Mouse (Mus musculus) hindbrain, embryonic 12.5 days (tissue): Measurements from ENCODE around the gene Slc7a5. TPM values are rescaled to one million over a fixed set of nuclear protein-coding genes. Genes with fewer than 3 reads are reported as not detected.

Experiments
- ATAC-seq: fragments of 200-750 bp; cut with Nextera tagmentation; 2 replicates; pipeline ENCODE4 v1.8.0; 2017; ENCODE audit warnings: moderate TSS enrichment; ENCODE audit not compliant: low FRiP score
- H3K27ac ChIP-seq: fragments of 300-500 bp; sonication (generic); 2 replicates; pipeline ENCODE4 v1.5.1; 2016; ENCODE audit warnings: mild to moderate bottlenecking
- H3K27me3 ChIP-seq: fragments of 300-500 bp; sonication (generic); 2 replicates; pipeline ENCODE4 v1.6.1; 2016; ENCODE audit warnings: mild to moderate bottlenecking
- H3K36me3 ChIP-seq: fragments of 300-500 bp; sonication (generic); 2 replicates; pipeline ENCODE4 v1.6.1; 2016; ENCODE audit warnings: mild to moderate bottlenecking
- H3K4me1 ChIP-seq: fragments of 300-500 bp; sonication (generic); 2 replicates; pipeline ENCODE4 v1.6.1; 2016
- H3K4me2 ChIP-seq: fragments of 300-500 bp; sonication (generic); replicated peaks from 2 replicates; pipeline ENCODE4 v1.6.1; 2016; ENCODE audit warnings: mild to moderate bottlenecking
- H3K4me3 ChIP-seq: fragments of 300-500 bp; sonication (generic); 2 replicates; pipeline ENCODE4 v1.5.1; 2016; ENCODE audit warnings: mild to moderate bottlenecking
- H3K9ac ChIP-seq: fragments of 300-500 bp; sonication (generic); 2 replicates; pipeline ENCODE4 v1.6.1; 2016; ENCODE audit warnings: mild to moderate bottlenecking, moderate library complexity
- H3K9me3 ChIP-seq: fragments of 300-500 bp; sonication (generic); replicated peaks from 2 replicates; pipeline ENCODE4 v1.6.1; 2016; ENCODE audit warnings: mild to moderate bottlenecking
- WGBS: fragments of 180-500 bp; shearing (Covaris S2); methylation state at CpG from one replicate; pipeline ENCODE4 v1.1.7; 2016; 5-methylcytosine and 5-hydroxymethylcytosine counted together
- polyA plus RNA-seq: library from polyadenylated mRNA; unstranded; fragments of >200 nt; fragmentation: Nextera tagmentation; extraction: Ambion mirVana; gene quantifications from 2 replicates; pipeline ENCODE4 v1.2.1, GENCODE M21; 2016

Gene Slc7a5
- polyA plus RNA-seq, result 29.4 and 33.2 TPM in 2 replicates

GRCm38 (mm10) chr8:121907587-121908248 is at the start of gene Slc7a5:
Gene Slc7a5 (minus strand): TSS chr8:121907694.
- no peaks in the 10 kb centered on the region for H3K9me3 ChIP-seq
- under 1% methylated on average over 60 of the region's 61 CpGs for WGBS
- peak within 1 kb of the TSS; percentile 98 for H3K4me2 ChIP-seq
- peak; percentile 91 for ATAC-seq
- H3K36me3 ChIP-seq, result no peaks in the 10 kb centered on the region
- H3K27me3 ChIP-seq, result peaks cover 18% of the 10 kb centered on the region
- peaks cover 21% of the 10 kb centered on the region for H3K4me1 ChIP-seq
- H3K27ac ChIP-seq, result 0 out of 2 replicates have a peak within 1 kb of the TSS, but pooled peaks have one; percentile 30
- H3K9ac ChIP-seq, result peak within 1 kb of the TSS; percentile 70
- H3K4me3 ChIP-seq, result peak within 1 kb of the TSS; percentile 69

DNA sequence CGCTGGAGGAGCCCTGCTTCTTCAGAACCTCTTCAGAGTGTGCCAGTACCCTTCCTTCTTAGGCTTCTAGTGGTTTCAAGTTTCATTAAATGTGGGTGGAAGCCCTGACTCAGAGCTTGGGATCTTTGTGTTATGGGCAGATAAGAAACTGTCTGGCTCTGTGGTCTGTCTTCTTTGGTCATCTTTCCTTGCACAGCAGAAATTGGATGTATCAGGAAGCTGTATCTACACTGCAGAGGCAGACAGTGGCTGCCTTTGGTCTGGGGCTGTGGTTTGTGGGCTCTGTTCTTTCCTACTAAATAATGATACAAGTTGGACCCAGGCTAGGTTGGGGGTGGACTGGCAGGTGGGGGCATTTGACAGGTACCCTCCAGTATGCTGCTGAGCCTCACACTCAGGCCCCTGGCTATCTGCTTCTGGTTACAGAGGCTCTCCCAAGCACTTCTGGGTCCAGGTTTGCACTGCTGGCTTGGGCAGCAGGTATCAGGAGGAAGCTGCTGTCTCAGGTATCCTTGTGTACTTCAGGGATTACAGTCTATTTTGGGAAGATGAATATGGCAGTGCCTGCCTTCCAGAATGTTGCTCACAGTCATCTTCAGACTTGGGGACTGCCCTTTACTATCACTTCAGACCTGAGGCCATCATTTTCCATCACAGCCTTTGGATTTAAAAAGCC is 48.5 kb upstream of the Slc7a5 start:
- Histone ChIP-seq H3K4me1 (peaks cover 30% of the 10 kb centered on the region), H3K27ac (no peak overlapping the region), H3K4me3 (no peak overlapping the region), H3K4me2 (no peak overlapping the region), H3K9ac (no peak overlapping the region), H3K27me3 (no peaks in the 10 kb centered on the region), H3K9me3 (no peaks in the 10 kb centered on the region), H3K36me3 (peaks cover 17% of the 10 kb centered on the region)
- ATAC-seq, result no peak
- 93% methylated on average over 1 of the region's 1 CpGs for WGBS

DNA sequence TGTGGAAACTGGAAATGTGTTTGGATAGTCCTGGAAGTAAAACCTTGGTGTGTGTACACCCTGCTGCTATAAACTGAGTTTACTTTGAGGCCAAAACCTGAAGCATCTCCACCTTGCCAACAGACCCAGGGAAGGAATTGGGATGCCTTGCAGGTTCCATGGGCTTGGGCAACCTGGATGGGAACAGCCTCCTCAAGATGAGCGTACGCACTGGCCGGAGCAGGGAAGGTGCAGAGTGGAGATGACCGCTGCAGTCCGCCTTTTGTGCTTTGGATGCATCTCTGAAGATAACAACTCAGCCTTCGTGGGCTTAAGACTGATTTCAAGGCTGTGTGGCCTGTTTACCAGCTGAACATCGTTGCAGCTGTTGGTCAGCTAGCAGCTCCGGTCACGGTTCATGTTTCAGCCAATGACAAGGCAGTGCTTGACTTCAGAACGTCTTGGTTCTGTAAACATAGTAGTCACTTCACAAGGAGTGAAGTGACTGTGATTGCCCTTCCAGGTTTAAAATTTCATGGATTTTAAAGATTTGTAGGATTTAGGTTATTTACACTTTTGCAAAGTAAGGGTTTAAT is 47.6 kb upstream of the Slc7a5 start:
- no peak overlapping the region for H3K9ac ChIP-seq
- peaks cover 30% of the 10 kb centered on the region for H3K4me1 ChIP-seq
- WGBS, result 85% methylated on average over 10 of the region's 10 CpGs
- no peak for ATAC-seq
- no peaks in the 10 kb centered on the region for H3K27me3 ChIP-seq
- peaks cover 17% of the 10 kb centered on the region for H3K36me3 ChIP-seq
- H3K4me2 ChIP-seq, result no peak overlapping the region
- no peaks in the 10 kb centered on the region for H3K9me3 ChIP-seq
- no peak overlapping the region for H3K4me3 ChIP-seq
- H3K27ac ChIP-seq, result no peak overlapping the region

DNA sequence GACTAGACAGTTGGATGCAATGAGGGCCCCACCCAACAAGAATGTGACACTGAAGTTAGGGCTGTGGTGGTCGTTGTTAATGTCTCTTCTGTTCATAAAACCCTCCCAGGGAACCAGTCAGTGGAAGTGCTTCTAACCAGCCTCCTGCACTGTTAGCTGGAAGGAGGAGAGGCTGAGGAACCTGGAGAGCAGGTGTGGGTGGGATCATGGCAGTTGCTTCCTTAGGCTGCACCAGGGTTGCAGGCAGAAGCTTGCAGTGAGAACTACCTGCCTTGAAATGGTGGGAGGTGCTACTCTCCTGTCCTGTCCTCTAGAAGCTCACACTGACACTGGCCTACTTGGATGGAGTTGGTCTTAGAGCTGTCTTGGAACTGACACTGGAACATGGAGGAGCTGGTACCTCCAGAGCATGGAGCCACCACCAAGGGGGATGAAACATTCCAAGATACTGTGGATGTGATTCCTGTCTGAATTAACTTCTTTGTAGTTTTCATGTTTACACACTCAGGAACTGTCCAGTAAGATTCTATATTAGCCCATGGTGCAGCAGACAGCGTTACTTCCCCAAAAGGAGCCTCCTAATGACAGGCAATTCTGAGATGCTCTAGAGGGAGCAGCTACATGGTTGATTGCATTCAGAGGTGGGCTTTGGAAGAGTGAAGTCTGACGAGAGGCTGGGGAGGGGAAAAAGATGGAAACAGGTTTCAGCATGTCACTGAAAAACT is 46.5 kb upstream of the Slc7a5 start:
- no peak overlapping the region for H3K27ac ChIP-seq
- H3K9ac ChIP-seq, result no peak overlapping the region
- 77% methylated on average over 3 of the region's 3 CpGs for WGBS
- peaks cover 17% of the 10 kb centered on the region for H3K36me3 ChIP-seq
- H3K4me1 ChIP-seq, result peaks cover 32% of the 10 kb centered on the region
- no peaks in the 10 kb centered on the region for H3K9me3 ChIP-seq
- H3K4me3 ChIP-seq, result no peak overlapping the region
- H3K4me2 ChIP-seq, result no peak overlapping the region
- no peak for ATAC-seq
- no peaks in the 10 kb centered on the region for H3K27me3 ChIP-seq

- Histone ChIP-seq H3K4me3 (no peak overlapping the region), H3K36me3 (peaks cover 17% of the 10 kb centered on the region), H3K9me3 (no peaks in the 10 kb centered on the region), H3K9ac (no peak overlapping the region; the same call in 1 of the 2 replicates), H3K27ac (no peak overlapping the region), H3K4me1 (peaks cover 42% of the 10 kb centered on the region), H3K27me3 (no peaks in the 10 kb centered on the region), H3K4me2 (peak overlapping the region; percentile 13; the same call in 1 of the 2 replicates)
- 85% methylated on average over 7 of the region's 7 CpGs for WGBS
- ATAC-seq, result no peak
Observed at GRCm38 (mm10) chr8:121952800-121953199, 45.3 kb upstream of the Slc7a5 start.

- Histone ChIP-seq H3K27ac (no peak overlapping the region), H3K4me3 (peak overlapping the region; percentile 11), H3K4me2 (peak overlapping the region; percentile 93), H3K27me3 (no peaks in the 10 kb centered on the region), H3K4me1 (peaks cover 47% of the 10 kb centered on the region), H3K9ac (peak overlapping the region; percentile 49), H3K36me3 (peaks cover 17% of the 10 kb centered on the region), H3K9me3 (no peaks in the 10 kb centered on the region)
- ATAC-seq, result no peak
Observed at GRCm38 (mm10) chr8:121952122-121952521, 44.6 kb upstream of the Slc7a5 start.

GRCm38 (mm10) chr8:121951656-121952009 is 44.1 kb upstream of the Slc7a5 start:
- H3K9me3 ChIP-seq, result no peaks in the 10 kb centered on the region
- H3K36me3 ChIP-seq, result peaks cover 17% of the 10 kb centered on the region
- 39% methylated on average over 7 of the region's 7 CpGs for whole genome bisulfite sequencing
- H3K9ac ChIP-seq, result peak overlapping the region; percentile 99
- no peak overlapping the region for H3K27ac ChIP-seq
- H3K4me2 ChIP-seq, result peak overlapping the region; percentile 93
- ATAC-seq, result no peak
- no peaks in the 10 kb centered on the region for H3K27me3 ChIP-seq
- H3K4me3 ChIP-seq, result peak overlapping the region; percentile 97
- H3K4me1 ChIP-seq, result peaks cover 49% of the 10 kb centered on the region

- Histone ChIP-seq H3K9ac (peak overlapping the region; percentile 99), H3K27me3 (no peaks in the 10 kb centered on the region), H3K9me3 (no peaks in the 10 kb centered on the region), H3K4me1 (peaks cover 49% of the 10 kb centered on the region), H3K27ac (peak overlapping the region; percentile 94), H3K4me2 (peak overlapping the region; percentile 93), H3K4me3 (peak overlapping the region; percentile 97), H3K36me3 (peaks cover 17% of the 10 kb centered on the region)
- 1% methylated on average over 90 of the region's 97 CpGs for WGBS
- ATAC-seq, result peak; percentile 18
Observed at GRCm38 (mm10) chr8:121950749-121951655, 43.5 kb upstream of the Slc7a5 start.

GRCm38 (mm10) chr8:121949941-121950748 is 42.7 kb upstream of the Slc7a5 start:
- H3K27ac ChIP-seq, result peak overlapping the region; percentile 94
- H3K36me3 ChIP-seq, result peaks cover 15% of the 10 kb centered on the region
- H3K9ac ChIP-seq, result peak overlapping the region; percentile 99
- peak overlapping the region; percentile 97 for H3K4me3 ChIP-seq
- H3K4me1 ChIP-seq, result peaks cover 49% of the 10 kb centered on the region
- no peaks in the 10 kb centered on the region for H3K9me3 ChIP-seq
- peak overlapping the region; percentile 93 for H3K4me2 ChIP-seq
- 0 out of 2 replicates have a peak, but pooled peaks cover 2% of the 10 kb centered on the region for H3K27me3 ChIP-seq
- under 1% methylated on average over 61 of the region's 66 CpGs for WGBS
- ATAC-seq, result peak; percentile 97

GRCm38 (mm10) chr8:121949222-121949800 is 41.8 kb upstream of the Slc7a5 start, which contains the start of gene Banp:
Gene Banp (plus strand): TSS chr8:121949750.
- H3K27ac ChIP-seq, result peak within 1 kb of the TSS; percentile 94
- H3K9me3 ChIP-seq, result no peaks in the 10 kb centered on the region
- H3K27me3 ChIP-seq, result 0 out of 2 replicates have a peak, but pooled peaks cover 6% of the 10 kb centered on the region
- ATAC-seq, result no peak
- peaks cover 47% of the 10 kb centered on the region for H3K4me1 ChIP-seq
- WGBS, result 71% methylated on average over 6 of the region's 6 CpGs
- peak within 1 kb of the TSS; percentile 97 for H3K4me3 ChIP-seq
- H3K4me2 ChIP-seq, result peak within 1 kb of the TSS; percentile 93
- peaks cover 7% of the 10 kb centered on the region; the same call in 1 of the 2 replicates for H3K36me3 ChIP-seq
- peak within 1 kb of the TSS; percentile 99 for H3K9ac ChIP-seq
